ENCODE assay signal across 7 mouse cellular contexts in the genomic region with DNA sequence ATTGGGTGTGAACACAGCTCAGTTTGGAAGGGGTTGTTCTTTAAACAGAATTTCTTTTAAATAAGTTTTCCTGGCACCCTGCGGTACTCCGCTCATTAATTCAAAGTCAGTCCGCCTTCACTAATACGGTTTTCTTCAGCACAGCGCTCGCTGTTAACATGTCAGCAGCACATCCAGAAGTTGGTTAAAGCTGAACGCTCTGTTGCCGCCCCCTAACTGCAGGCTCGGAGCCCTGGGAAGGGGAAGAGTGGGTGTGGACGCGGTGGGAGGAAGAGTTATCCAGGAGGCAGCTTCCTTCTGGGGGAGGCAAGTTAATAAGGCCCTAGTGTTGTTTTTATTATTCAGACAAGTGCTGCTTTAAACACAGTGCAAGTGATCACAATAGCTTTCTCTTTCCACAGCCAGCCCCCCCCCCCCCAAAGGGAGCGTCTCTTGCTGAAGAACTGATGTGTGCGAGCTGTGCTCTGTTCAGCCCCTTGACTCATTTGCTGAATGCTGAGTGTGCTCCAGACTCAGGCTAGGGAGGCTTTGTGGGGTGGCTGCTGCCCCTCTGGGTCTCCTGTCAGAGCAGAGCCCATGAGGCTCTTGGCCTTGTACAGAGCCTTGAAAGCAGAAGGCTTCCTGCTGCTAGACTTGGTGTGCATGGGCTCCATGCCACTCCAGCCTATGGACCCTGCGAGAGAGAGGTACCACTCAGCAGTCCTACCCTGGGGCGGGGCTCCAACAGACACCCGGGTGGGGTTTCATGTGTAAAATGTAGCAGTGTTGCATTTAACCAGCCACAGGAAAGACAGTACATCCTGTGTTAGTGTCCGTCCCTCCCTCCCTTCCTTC. TPM values are rescaled to one million over a fixed set of nuclear protein-coding genes. Genes with fewer than 3 reads are reported as not detected.
DNase-seq lines count a peak whose midpoint lies in the region; ATAC-seq and TF ChIP-seq lines count a peak whose summit lies in the region.

No protein-coding gene starts in this region.

- no peaks in the 10 kb centered on the region for H3K36me3 ChIP-seq in liver, embryonic 11.5 days (ENCODE audit: control insufficient read depth, insufficient read depth, low read length)
- peaks cover 13% of the 10 kb centered on the region for H3K36me3 ChIP-seq in forebrain, embryonic 10.5 days (replicated peaks)
- H3K36me3 ChIP-seq in hindbrain, embryonic 16.5 days (ENCODE audit: control insufficient read depth, insufficient read depth, low read length) = 0 out of 2 replicates have a peak, but pooled peaks cover 3% of the 10 kb centered on the region

- TF ChIP-seq POLR2A in olfactory bulb, adult 2 months (IDR thresholded peaks at IDR 0.05; ENCODE audit: insufficient read depth, low read depth, low read length) = no peak

- intact Hi-C loops in gastrocnemius, postnatal 14 days (cut with DNase I; ENCODE audit: low total_unique reads) = no loop called here

- no peak overlapping the region; the same call in 1 of the 2 replicates for H3K4me2 ChIP-seq in liver, embryonic 11.5 days
- peak overlapping the region; percentile 1; the same call in 1 of the 2 replicates for H3K4me2 ChIP-seq in hindbrain, embryonic 16.5 days (ENCODE audit: low read length)

- H3K4me1 ChIP-seq in liver, embryonic 11.5 days (replicated peaks; ENCODE audit: control insufficient read depth, insufficient read depth, low read length) = peaks cover 19% of the 10 kb centered on the region
- peaks cover 31% of the 10 kb centered on the region for H3K4me1 ChIP-seq in forebrain, embryonic 10.5 days
- H3K4me1 ChIP-seq in hindbrain, embryonic 16.5 days (ENCODE audit: control insufficient read depth, insufficient read depth, low read depth, low read length) = peaks cover 16% of the 10 kb centered on the region
- H3K4me1 ChIP-seq in olfactory bulb, adult 2 months (ENCODE audit: control insufficient read depth, insufficient read depth, low read length) = peaks cover 75% of the 10 kb centered on the region

- DNase-seq in liver, embryonic 11.5 days (ENCODE audit: low spot score) = no peak
- no peak for DNase-seq in liver
- DNase-seq in forebrain, embryonic 10.5 days (ENCODE audit: extremely low spot score, low spot score) = peak; percentile 43
- no peak for DNase-seq in gastrocnemius, postnatal 14 days
- DNase-seq in cerebellum, adult 11 months = no peak

- WGBS in liver, embryonic 11.5 days = 54% methylated on average over 17 of the region's 17 CpGs
- 41% methylated on average over 17 of the region's 17 CpGs for WGBS in forebrain, embryonic 10.5 days
- 22% methylated on average over 16 of the region's 17 CpGs for WGBS in hindbrain, embryonic 16.5 days
- WGBS in olfactory bulb, adult 2 months = 9% methylated on average over 17 of the region's 17 CpGs

- no peak for TF ChIP-seq CTCF in olfactory bulb, adult 2 months (IDR thresholded peaks at IDR 0.05; ENCODE audit: insufficient read depth, low read depth, low read length)

- peak overlapping the region; percentile 53; the same call in 1 of the 2 replicates for H3K27ac ChIP-seq in liver, embryonic 11.5 days (ENCODE audit: low read depth, low read length)
- peak overlapping the region; percentile 78 for H3K27ac ChIP-seq in forebrain, embryonic 10.5 days
- peak overlapping the region; percentile 6; the same call in 1 of the 2 replicates for H3K27ac ChIP-seq in hindbrain, embryonic 16.5 days (ENCODE audit: low read depth, low read length)
- peak overlapping the region; percentile 95 for H3K27ac ChIP-seq in olfactory bulb, adult 2 months (ENCODE audit: insufficient read depth, low read depth, low read length)

- H3K4me3 ChIP-seq in liver, embryonic 11.5 days (ENCODE audit: low read depth, low read length) = no peak overlapping the region
- peak overlapping the region; percentile 24; the same call in 1 of the 2 replicates for H3K4me3 ChIP-seq in forebrain, embryonic 10.5 days
- H3K4me3 ChIP-seq in hindbrain, embryonic 16.5 days (ENCODE audit: low read length) = no peak overlapping the region
- H3K4me3 ChIP-seq in olfactory bulb, adult 2 months (ENCODE audit: insufficient read depth, low read depth, low read length) = peak overlapping the region; percentile 33

- no peak for ATAC-seq in liver, embryonic 11.5 days (replicated peaks; ENCODE audit: low FRiP score)
- ATAC-seq in hindbrain, embryonic 16.5 days = 0 out of 2 replicates have a peak, but pooled peaks have one; percentile 52

- no peaks in the 10 kb centered on the region for H3K27me3 ChIP-seq in liver, embryonic 11.5 days (replicated peaks; ENCODE audit: control insufficient read depth, insufficient read depth, low read length)
- no peaks in the 10 kb centered on the region for H3K27me3 ChIP-seq in forebrain, embryonic 10.5 days (ENCODE audit: poor library complexity, severe bottlenecking)
- no peaks in the 10 kb centered on the region for H3K27me3 ChIP-seq in hindbrain, embryonic 16.5 days (replicated peaks; ENCODE audit: control insufficient read depth, insufficient read depth, low read length)

- no peak overlapping the region for H3K9ac ChIP-seq in liver, embryonic 11.5 days (ENCODE audit: low read depth, low read length)
- H3K9ac ChIP-seq in hindbrain, embryonic 16.5 days (ENCODE audit: low read depth, low read length) = peak overlapping the region; percentile 22; the same call in 1 of the 2 replicates

- H3K9me3 ChIP-seq in liver, embryonic 11.5 days (ENCODE audit: control insufficient read depth, low read length) = no peaks in the 10 kb centered on the region
- H3K9me3 ChIP-seq in forebrain, embryonic 10.5 days = no peaks in the 10 kb centered on the region
- H3K9me3 ChIP-seq in hindbrain, embryonic 16.5 days (ENCODE audit: control insufficient read depth, low read length) = no peaks in the 10 kb centered on the region

RNA-seq across cellular contexts. Expression of gene Sec14l1, which starts 20.7 kb away (rescaled TPM):
- 20.9 and 22.8 TPM in 2 replicates for polyA plus RNA-seq in liver, embryonic 11.5 days (2014; fragmentation: Nextera tagmentation; extraction: Ambion mirVana)
- polyA plus RNA-seq in forebrain, embryonic 10.5 days (2016; fragmentation: Nextera tagmentation; extraction: Ambion mirVana) = 44.3 and 46.7 TPM in 2 replicates
- 53.9 and 63.4 TPM in 2 replicates for polyA plus RNA-seq in hindbrain, embryonic 16.5 days (2015; fragmentation: Nextera tagmentation; extraction: Ambion mirVana)
- polyA plus RNA-seq in olfactory bulb, adult 2 months (2012; ENCODE audit: insufficient read depth, insufficient read length, low replicate concordance, missing spikeins) = not detected in 2 replicates
- total RNA-seq in gastrocnemius, postnatal 14 days (2021) = 10 to 100 TPM; 58.1 to 58.7 TPM

Comparison
In these comparisons a context has a peak if more than half of its experiments do, and no peak if none do; other contexts are left out.
1. H3K27ac ChIP-seq: peak in every context shown above with its lines; median percentile 95 in olfactory bulb, adult 2 months; 78 in forebrain, embryonic 10.5 days; 53 in liver, embryonic 11.5 days; 6 in hindbrain, embryonic 16.5 days.
2. H3K4me3 ChIP-seq: peak in forebrain, embryonic 10.5 days (single experiment) and olfactory bulb, adult 2 months (single experiment); none in liver, embryonic 11.5 days (single experiment) and hindbrain, embryonic 16.5 days (single experiment).